Mouse (Mus musculus): ENCODE measurements around the gene Abhd17b. TPM values are rescaled to one million over a fixed set of nuclear protein-coding genes. Genes with fewer than 3 reads are reported as not detected.
A peak's percentile ranks its signal among the peaks of the same experiment; 100 is the strongest.

Gene Abhd17b
- total RNA-seq, 2 experiments from 2014 or later, result 22.5 to 24.4 TPM

- no peak for DNase-seq
- intact Hi-C loops (cut with DNase I), result no loop called here
Observed at GRCm38 (mm10) chr19:21725168-21725567, 72.2 kb downstream of the Abhd17b start.

- DNase-seq, result no peak
- intact Hi-C loops (cut with DNase I), result no loop called here
Observed at GRCm38 (mm10) chr19:21727081-21727480, 74.1 kb downstream of the Abhd17b start.

- intact Hi-C loops (cut with DNase I), result no loop called here
- no peak for DNase-seq
Observed at GRCm38 (mm10) chr19:21728342-21728741, 75.4 kb downstream of the Abhd17b start.

- DNase-seq, result no peak
- intact Hi-C loops (cut with DNase I), result loop anchor here (5.0 kb wide), 1 partner anchor 160 kb away; no protein-coding TSS in a partner anchor
Observed at GRCm38 (mm10) chr19:21731887-21732286, 78.9 kb downstream of the Abhd17b start.

GRCm38 (mm10) chr19:21733176-21733575 is 80.2 kb downstream of the Abhd17b start:
- intact Hi-C loops (cut with DNase I), result loop anchor here (5.0 kb wide), 1 partner anchor 161 kb away; no protein-coding TSS in a partner anchor
- DNase-seq, result no peak

- intact Hi-C loops (cut with DNase I), result loop anchor here (1.0 to 5.0 kb wide), 3 partner anchors 162 to 570 kb away; no protein-coding TSS in a partner anchor
- peak; percentile 50 to 64 for DNase-seq
Observed at GRCm38 (mm10) chr19:21734112-21734511, 81.1 kb downstream of the Abhd17b start.

Other genes with a start within 250 kb of the Abhd17b start
- gene Gda, start 179.7 kb upstream of the Abhd17b start, total RNA-seq (2021), result 1 to 10 TPM; 2.6 to 4.9 TPM
- 10 to 100 TPM; 20.6 to 24.0 TPM for gene 1110059E24Rik, start 209 bp upstream of the Abhd17b start, total RNA-seq (2021)
- gene Cemip2, start 125.2 kb downstream of the Abhd17b start, total RNA-seq (2021), result 10 to 100 TPM; 30.1 to 31.4 TPM